Mouse (Mus musculus) intestine, embryonic 16.5 days (tissue): ENCODE data around the gene Msmp. TPM values are rescaled to one million over a fixed set of nuclear protein-coding genes. Genes with fewer than 3 reads are reported as not detected.
A peak's percentile ranks its signal among the peaks of the same experiment; 100 is the strongest.

Source experiments
- ATAC-seq: fragments of 200-750 bp; cut with Nextera tagmentation; 2 replicates; pipeline ENCODE4 v1.8.0; 2017; ENCODE audit warnings: moderate TSS enrichment, moderate library complexity
- H3K27ac ChIP-seq: fragments of 300-500 bp; sonication (generic); 2 replicates; pipeline ENCODE4 v1.5.1; 2014; ENCODE audit warnings: mild to moderate bottlenecking, low read length
- H3K27me3 ChIP-seq: fragments of 300-500 bp; sonication (generic); replicated peaks from 2 replicates; pipeline ENCODE4 v1.6.1; 2014; ENCODE audit warnings: low read length, control low read depth, mixed read lengths; ENCODE audit not compliant: control insufficient read depth, insufficient read depth
- H3K36me3 ChIP-seq: fragments of 300-500 bp; sonication (generic); 2 replicates; pipeline ENCODE4 v1.6.1; 2014; ENCODE audit warnings: low read length, control low read depth; ENCODE audit not compliant: control insufficient read depth, insufficient read depth
- H3K4me1 ChIP-seq: fragments of 300-500 bp; sonication (generic); 2 replicates; pipeline ENCODE4 v1.6.1; 2014; ENCODE audit warnings: low read length, control low read depth, mixed read lengths; ENCODE audit not compliant: control insufficient read depth, insufficient read depth
- H3K4me2 ChIP-seq: fragments of 300-500 bp; sonication (generic); 2 replicates; pipeline ENCODE4 v1.6.1; 2014; ENCODE audit warnings: low read depth, low read length, control low read depth
- H3K4me3 ChIP-seq: fragments of 300-500 bp; sonication (generic); 2 replicates; pipeline ENCODE4 v1.5.1; 2014; ENCODE audit warnings: mild to moderate bottlenecking, low read length
- H3K9ac ChIP-seq: fragments of 300-500 bp; sonication (generic); 2 replicates; pipeline ENCODE4 v1.6.1; 2014; ENCODE audit warnings: low read depth, low read length
- H3K9me3 ChIP-seq: fragments of 300-500 bp; sonication (generic); 2 replicates; pipeline ENCODE4 v1.6.1; 2016; ENCODE audit warnings: low read length, control low read depth; ENCODE audit not compliant: control insufficient read depth
- WGBS: fragments of 180-500 bp; shearing (Covaris S2); extraction: QIAGEN DNeasy Blood & Tissue Kit; methylation state at CpG from one replicate; pipeline ENCODE4 v1.1.7; 2014; 5-methylcytosine and 5-hydroxymethylcytosine counted together
- polyA plus RNA-seq: library from polyadenylated mRNA; unstranded; fragments of >200 nt; fragmentation: Nextera tagmentation; extraction: Ambion mirVana; gene quantifications from 2 replicates; pipeline ENCODE4 v1.2.1, GENCODE M21; 2015

Msmp gene
- polyA plus RNA-seq, 1 experiment from 2014 or later = 1.0 TPM

GRCm38 (mm10) chr4:43629106-43629817, 45.0 kb upstream of the Msmp start:
- peaks cover 9% of the 10 kb centered on the region for H3K4me1 ChIP-seq
- no peak overlapping the region for H3K4me3 ChIP-seq
- ATAC-seq = no peak
- 0 out of 2 replicates have a peak, but pooled peaks cover 3% of the 10 kb centered on the region for H3K27me3 ChIP-seq
- H3K9ac ChIP-seq = no peak overlapping the region
- H3K36me3 ChIP-seq = no peaks in the 10 kb centered on the region
- H3K9me3 ChIP-seq = peaks cover 6% of the 10 kb centered on the region
- WGBS = 41% methylated on average over 20 of the region's 20 CpGs
- no peak overlapping the region for H3K4me2 ChIP-seq
- H3K27ac ChIP-seq = no peak overlapping the region

DNA sequence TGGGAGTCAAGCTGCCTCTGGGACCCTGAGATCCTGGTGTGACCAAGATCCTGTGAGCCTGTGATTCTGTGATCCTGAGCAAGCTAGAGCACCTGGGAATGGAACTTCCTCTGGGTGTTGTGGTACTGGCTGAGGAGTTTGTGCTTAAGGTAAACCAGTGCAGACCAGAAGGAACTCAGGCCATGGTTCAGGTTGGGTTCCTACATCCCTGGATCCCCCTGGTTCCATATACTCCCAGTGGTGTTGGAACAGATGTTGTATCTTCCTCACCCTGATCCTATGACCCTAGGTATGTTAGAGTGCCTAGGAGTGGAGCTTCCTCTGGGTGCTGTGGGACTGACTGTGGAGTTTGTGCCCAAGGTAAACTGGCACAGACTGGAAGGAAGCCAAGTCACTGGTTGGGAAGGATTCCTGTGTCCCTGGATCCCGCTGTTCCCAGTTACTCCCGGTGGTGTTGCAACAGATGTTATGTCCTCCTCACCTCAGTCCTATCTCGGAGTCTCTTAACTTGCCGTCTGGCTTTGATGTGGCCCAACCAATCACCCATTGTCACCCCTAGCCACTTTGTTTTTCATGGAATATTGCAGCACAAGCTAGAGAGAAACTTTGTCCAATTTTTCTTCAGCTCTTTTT, 36.0 kb upstream of the Msmp start:
- Histone ChIP-seq H3K9me3 (peaks cover 2% of the 10 kb centered on the region), H3K4me3 (no peak overlapping the region), H3K4me1 (no peaks in the 10 kb centered on the region), H3K27ac (no peak overlapping the region), H3K36me3 (no peaks in the 10 kb centered on the region), H3K9ac (no peak overlapping the region), H3K4me2 (no peak overlapping the region), H3K27me3 (no peaks in the 10 kb centered on the region)
- no peak for ATAC-seq
- WGBS = 79% methylated on average over 4 of the region's 4 CpGs

GRCm38 (mm10) chr4:43613060-43613730, 28.9 kb upstream of the Msmp start:
- no peak overlapping the region for H3K4me3 ChIP-seq
- 55% methylated on average over 3 of the region's 3 CpGs for WGBS
- H3K9ac ChIP-seq = no peak overlapping the region
- no peaks in the 10 kb centered on the region for H3K4me1 ChIP-seq
- no peak for ATAC-seq
- H3K9me3 ChIP-seq = no peaks in the 10 kb centered on the region
- H3K36me3 ChIP-seq = no peaks in the 10 kb centered on the region
- no peak overlapping the region for H3K4me2 ChIP-seq
- no peak overlapping the region for H3K27ac ChIP-seq
- H3K27me3 ChIP-seq = no peaks in the 10 kb centered on the region

GRCm38 (mm10) chr4:43612534-43612933, 28.2 kb upstream of the Msmp start:
- no peaks in the 10 kb centered on the region for H3K9me3 ChIP-seq
- H3K27me3 ChIP-seq = no peaks in the 10 kb centered on the region
- 59% methylated on average over 10 of the region's 10 CpGs for WGBS
- no peak overlapping the region for H3K4me3 ChIP-seq
- ATAC-seq = no peak
- H3K4me1 ChIP-seq = no peaks in the 10 kb centered on the region
- no peak overlapping the region for H3K4me2 ChIP-seq
- H3K27ac ChIP-seq = no peak overlapping the region
- no peak overlapping the region for H3K9ac ChIP-seq
- H3K36me3 ChIP-seq = no peaks in the 10 kb centered on the region

GRCm38 (mm10) chr4:43604751-43605685, 20.7 kb upstream of the Msmp start:
- Histone ChIP-seq H3K4me3 (no peak overlapping the region), H3K4me1 (no peaks in the 10 kb centered on the region), H3K27ac (no peak overlapping the region), H3K27me3 (no peaks in the 10 kb centered on the region), H3K4me2 (no peak overlapping the region), H3K9me3 (no peaks in the 10 kb centered on the region), H3K36me3 (no peaks in the 10 kb centered on the region), H3K9ac (no peak overlapping the region)
- peak; percentile 73 for ATAC-seq
- WGBS = 59% methylated on average over 9 of the region's 9 CpGs

DNA sequence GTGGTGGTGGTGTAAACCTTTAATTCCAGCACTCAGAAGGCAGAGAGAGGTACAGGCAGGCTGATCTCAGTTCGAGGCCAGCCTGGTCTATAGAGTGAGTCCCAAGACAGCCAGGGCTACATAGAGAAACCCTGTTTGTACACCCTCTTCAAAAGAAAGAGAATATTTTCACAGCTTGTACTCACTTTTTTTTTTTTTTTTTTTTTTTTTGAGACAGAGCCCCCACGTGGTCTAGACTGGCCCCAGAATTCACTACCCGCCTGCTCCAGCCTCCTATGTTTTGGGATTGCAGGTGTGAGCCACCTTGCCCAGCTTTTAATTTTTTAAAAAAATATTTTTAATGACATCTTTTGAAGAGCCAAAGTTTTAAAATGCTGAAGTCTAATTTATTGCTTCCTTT, 19.8 kb upstream of the Msmp start:
- no peak overlapping the region for H3K4me2 ChIP-seq
- no peaks in the 10 kb centered on the region for H3K36me3 ChIP-seq
- no peak overlapping the region for H3K4me3 ChIP-seq
- H3K27me3 ChIP-seq = no peaks in the 10 kb centered on the region
- no peaks in the 10 kb centered on the region for H3K9me3 ChIP-seq
- no peak overlapping the region for H3K27ac ChIP-seq
- H3K9ac ChIP-seq = no peak overlapping the region
- H3K4me1 ChIP-seq = no peaks in the 10 kb centered on the region
- WGBS = 66% methylated on average over 3 of the region's 3 CpGs
- no peak for ATAC-seq

DNA sequence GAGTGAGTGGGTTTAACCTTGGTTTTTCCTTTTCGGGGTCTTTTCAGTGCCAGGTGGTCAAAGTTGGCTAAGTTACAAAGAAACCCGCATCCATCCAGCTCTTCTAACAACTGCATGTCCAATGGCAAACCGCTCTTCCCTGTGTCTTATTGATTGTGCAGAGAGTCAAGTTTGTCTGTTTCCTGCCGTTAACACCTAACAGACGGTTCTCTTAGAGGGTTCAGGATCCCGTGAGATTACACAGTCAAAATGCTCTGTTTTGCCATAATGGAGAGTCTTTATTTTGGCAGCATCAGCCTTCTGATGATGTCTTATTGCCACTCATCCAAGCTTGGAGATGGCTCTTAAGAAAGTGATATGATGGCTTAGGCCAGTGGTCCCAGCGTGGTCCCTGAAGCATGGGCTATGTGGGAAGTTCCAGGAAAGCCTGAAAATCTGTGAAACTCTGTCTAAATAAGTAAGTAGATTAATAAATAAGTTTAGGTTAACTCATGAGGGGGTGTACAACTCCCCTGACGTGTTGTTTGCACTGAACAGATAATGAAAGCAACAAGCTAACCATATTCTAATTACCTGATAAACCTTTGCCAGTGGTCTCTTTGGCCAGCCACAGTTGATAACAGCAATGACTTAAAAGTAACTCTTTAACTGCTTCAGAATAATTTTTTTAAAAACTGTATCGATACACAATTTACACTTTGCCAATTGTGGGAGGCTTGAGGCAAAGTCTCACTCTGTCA, 16.1 kb upstream of the Msmp start:
- H3K4me3 ChIP-seq = no peak overlapping the region
- H3K27ac ChIP-seq = no peak overlapping the region
- H3K36me3 ChIP-seq = no peaks in the 10 kb centered on the region
- H3K9me3 ChIP-seq = no peaks in the 10 kb centered on the region
- no peak for ATAC-seq
- no peaks in the 10 kb centered on the region for H3K4me1 ChIP-seq
- WGBS = 77% methylated on average over 9 of the region's 9 CpGs
- no peaks in the 10 kb centered on the region for H3K27me3 ChIP-seq
- no peak overlapping the region for H3K4me2 ChIP-seq
- H3K9ac ChIP-seq = no peak overlapping the region

DNA sequence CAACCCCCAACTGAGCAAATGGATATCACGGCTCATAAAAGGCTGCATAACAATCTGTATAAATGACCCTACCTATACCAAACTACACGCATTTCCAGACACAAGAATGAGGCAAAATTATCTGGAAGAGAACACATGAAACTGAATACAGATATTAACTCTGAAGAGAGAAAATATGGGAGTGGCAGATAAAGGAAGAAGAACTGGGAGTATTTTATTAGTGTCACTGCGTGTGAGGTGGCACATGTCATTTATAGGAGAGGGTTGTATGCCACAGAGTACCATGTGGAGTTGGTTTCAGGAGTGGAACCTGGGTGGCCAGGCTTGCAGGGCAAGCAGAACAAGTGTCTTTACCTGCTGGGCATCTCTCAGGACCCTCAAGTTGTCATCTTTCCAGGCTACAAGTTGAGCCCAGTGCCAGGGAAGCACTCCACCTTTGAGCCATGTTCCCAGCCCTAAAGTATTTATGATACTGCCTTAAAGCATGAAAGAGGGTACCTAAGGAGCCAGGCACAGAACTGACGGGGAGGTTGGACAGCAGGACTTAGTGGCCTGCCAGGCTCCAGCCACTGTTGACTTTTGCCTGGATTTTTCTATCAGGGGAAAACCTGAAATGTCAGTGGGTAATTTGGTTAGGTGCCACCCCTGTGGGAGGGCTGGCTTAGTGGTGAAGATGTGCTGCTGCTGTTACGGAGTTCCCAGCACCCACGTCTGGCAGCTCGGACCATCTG, 14.5 kb upstream of the Msmp start:
- H3K27me3 ChIP-seq = no peaks in the 10 kb centered on the region
- no peak overlapping the region for H3K9ac ChIP-seq
- H3K27ac ChIP-seq = no peak overlapping the region
- H3K4me2 ChIP-seq = no peak overlapping the region
- H3K4me3 ChIP-seq = no peak overlapping the region
- H3K36me3 ChIP-seq = no peaks in the 10 kb centered on the region
- 76% methylated on average over 7 of the region's 7 CpGs for WGBS
- no peaks in the 10 kb centered on the region for H3K4me1 ChIP-seq
- H3K9me3 ChIP-seq = no peaks in the 10 kb centered on the region
- ATAC-seq = no peak
